Mouse (Mus musculus): ENCODE results near the gene Tmem254a.
"Not testable (repeated sequence)": the region's sequence is repeated elsewhere in the genome, so short reads cannot be mapped to it uniquely, and the experiment has no call there.

DNA sequence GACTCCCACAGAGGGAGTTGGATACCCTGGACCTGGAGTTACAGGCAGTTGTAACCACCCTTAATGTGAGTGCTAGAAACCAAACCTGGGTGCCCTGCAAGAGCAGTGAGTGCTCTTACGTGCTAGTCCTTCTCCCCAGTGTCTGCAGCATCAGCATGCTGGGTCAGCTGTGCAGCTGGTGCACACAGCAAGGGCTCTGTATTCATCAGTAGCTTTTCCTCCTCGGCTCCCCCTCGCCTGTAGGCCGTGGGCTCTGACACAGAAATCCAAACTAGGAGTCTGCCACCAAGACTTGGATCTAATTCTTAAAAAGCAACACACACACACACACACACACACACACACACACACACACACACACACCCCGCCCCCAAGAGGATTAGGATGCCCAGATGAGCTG is 22.2 kb downstream of the Tmem254a start:
- not testable (repeated sequence) for TF ChIP-seq ZNF384 (IDR thresholded peaks at IDR 0.05; ENCODE audit: low read depth, low read length); ZC3H11A (IDR thresholded peaks at IDR 0.05; ENCODE audit: borderline replicate concordance, low read depth, low read length); HCFC1 (IDR thresholded peaks at IDR 0.05; ENCODE audit: borderline replicate concordance, insufficient read depth, low read length)

Measured in ES-E14 (cell line).